Mouse (Mus musculus) heart, adult 2 months (tissue): ENCODE results near the gene Tgfbr2.

Experiments
- CTCF ChIP-seq: fragments of 200-600 bp; IDR thresholded peaks from 2 replicates; pipeline ENCODE4 v1.8.1; 2022; ENCODE audit warnings: antibody characterized with exemption, mild to moderate bottlenecking, moderate library complexity
- EP300 ChIP-seq: fragments of 200-500 bp; IDR thresholded peaks from 2 replicates; pipeline ENCODE4 v1.6.1; 2011; ENCODE audit warnings: low read depth, low read length, control low read depth; ENCODE audit not compliant: insufficient read depth
- POLR2A ChIP-seq: fragments of 200-500 bp; IDR thresholded peaks from 2 replicates; pipeline ENCODE4 v1.6.1; 2011; ENCODE audit warnings: mild to moderate bottlenecking, low read depth, low read length, control low read depth; ENCODE audit not compliant: insufficient read depth

- TF ChIP-seq CTCF (no peak), POLR2A (no peak), EP300 (no peak)
Observed at GRCm38 (mm10) chr9:116145231-116145641, 29.9 kb downstream of the Tgfbr2 start.
